Mouse (Mus musculus) gastrocnemius, adult 8-10 months (tissue): Measurements from ENCODE around the gene Maml1. TPM values are rescaled to one million over a fixed set of nuclear protein-coding genes. Genes with fewer than 3 reads are reported as not detected.

Experiments
- DNase-seq, 2 experiments: peaks; one replicate each; pipeline ENCODE4 v3.0.0; 2022; ENCODE audit warnings: low spot score in 2 of 2
- total RNA-seq, 4 experiments: library from RNA; stranded (reverse); gene quantifications; 2 replicates each; pipeline ENCODE4 v1.2.4; 2022

Gene Maml1
- total RNA-seq, 4 experiments from 2014 or later: 4.7 to 5.9 (median 5.4) TPM

GRCm38 (mm10) chr11:50285263-50285662 is 6.8 kb downstream of the Maml1 start:
- no peak for DNase-seq

DNA sequence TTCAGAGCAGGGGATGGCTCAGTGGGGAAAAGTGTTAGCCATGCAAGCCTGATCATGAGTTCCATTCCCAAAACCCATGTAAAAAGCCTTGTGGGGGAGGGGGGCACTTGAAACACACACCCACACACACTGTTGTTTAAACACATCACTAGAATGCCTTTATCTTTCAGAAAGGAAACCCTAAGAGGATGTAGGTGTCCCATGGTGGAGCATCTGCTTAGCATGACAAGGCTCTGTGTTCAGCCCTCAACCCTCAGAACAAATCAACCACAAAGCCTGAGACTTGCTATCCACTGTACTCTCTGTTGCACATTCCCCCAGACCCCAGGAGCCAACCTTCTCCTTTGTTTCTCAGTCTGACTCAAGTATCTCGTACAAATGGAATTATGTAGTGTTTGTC is 12.1 kb downstream of the Maml1 start:
- DNase-seq: no peak

- no peak for DNase-seq
These were observed 13.1 kb downstream of the Maml1 start for GRCm38 (mm10) chr11:50279005-50279404.

DNA sequence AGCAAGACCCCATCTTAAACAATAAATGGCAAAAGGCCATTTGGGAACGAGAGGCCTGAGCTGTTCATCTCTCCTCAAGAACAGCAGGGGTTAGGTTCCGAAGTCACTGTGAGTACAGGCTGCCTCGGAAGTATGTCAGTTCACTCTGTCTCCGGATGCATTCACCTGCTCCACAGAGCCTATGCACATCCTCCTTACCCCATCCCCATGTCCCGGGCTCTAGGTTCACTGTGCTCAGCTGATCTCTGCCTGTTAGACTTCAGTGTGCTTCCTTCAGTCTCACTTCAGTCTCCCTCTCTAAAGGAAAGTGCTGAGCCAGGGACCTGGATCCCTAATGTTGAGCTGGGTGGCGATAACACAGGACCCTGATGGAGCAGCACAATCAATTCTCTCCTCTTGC is 14.4 kb downstream of the Maml1 start:
- no peak for DNase-seq

DNA sequence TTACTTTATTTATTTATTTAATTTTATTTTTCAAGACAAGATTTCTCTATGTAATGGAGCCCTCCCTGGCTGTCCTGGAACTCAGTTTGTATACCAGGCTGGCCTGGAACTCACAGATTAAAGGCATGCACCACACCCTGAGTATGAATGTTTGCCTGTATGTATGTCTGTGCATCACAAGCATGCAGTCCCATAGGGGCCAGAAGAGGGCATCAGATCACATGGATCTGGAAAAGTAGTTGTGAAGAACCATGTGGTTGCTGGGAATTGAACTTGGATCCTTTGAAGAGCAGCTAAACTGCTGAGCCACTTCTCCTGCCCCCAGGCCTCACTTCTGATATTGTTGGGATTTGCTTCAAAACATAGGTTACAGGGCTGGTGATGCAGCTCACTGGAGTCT is 15.1 kb downstream of the Maml1 start:
- DNase-seq: no peak

DNA sequence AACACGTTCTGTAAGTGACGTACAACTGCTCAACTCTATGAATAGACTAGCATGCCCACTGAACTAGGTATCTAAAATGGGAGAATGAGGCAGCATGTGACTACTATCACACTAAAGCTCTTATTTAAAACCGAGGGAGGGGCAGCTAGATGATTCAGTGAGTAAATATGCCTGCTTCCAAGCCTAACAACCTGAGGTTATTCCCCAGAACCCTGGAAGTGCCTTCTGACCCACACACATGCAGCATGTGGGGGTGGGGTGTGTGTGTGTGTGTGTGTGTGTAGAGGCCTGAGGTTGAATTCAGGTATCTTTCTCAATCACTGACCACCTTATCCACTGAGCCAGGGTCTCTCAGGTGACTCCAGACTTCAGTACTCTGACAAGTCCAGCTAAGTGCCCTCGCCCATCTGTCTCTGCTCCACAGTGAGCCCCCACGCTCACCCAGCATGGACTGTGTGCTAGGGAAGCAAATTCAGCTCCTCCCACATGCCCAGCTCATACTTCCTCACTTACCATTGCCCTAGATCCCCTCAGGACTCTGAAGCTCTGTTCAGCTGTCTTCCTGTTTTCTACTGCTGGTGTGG is 16.5 kb downstream of the Maml1 start:
- no peak for DNase-seq

- no peak for DNase-seq
These were observed 17.0 kb downstream of the Maml1 start for GRCm38 (mm10) chr11:50275077-50275476.

GRCm38 (mm10) chr11:50272819-50273218 is 19.3 kb downstream of the Maml1 start:
- DNase-seq: no peak

DNA sequence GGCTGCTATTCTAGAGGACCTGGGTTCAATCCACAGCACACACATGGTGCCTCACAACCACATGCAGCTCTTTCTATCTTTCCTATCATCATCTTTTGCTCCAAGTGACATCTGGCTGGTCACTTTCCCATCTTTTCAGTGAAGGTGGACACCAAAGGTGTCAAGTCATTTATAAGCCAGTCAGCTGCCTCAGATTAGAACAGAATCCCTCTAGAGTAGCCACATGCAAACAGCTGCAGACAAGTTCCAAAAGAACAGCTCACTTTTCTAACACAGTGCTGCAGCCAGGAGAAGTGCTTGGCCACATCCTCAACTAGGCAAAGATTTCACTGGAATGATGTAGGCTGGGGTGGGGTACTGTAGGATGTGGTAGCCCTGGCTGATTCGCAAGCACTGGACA is 22.2 kb downstream of the Maml1 start:
- DNase-seq: no peak

DNA sequence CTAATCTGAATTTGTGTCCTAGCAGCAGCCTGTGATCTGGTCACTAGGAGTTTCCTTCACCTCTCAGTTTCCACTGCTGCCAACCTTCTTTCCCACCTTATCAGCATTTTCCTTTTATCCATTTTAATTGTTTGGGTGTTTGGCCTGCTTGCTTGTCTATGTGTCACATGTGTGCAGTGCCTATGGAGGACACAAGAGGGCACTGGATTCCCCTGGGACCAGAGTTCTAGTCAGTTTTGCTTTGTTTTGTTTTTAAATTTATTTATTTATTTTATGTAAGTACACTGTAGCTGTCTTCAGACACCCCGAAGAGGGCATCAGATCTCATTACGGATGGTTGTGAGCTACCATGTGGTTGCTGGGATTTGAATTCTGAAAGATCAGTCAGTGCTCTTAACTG is 22.9 kb downstream of the Maml1 start:
- no peak for DNase-seq

DNA sequence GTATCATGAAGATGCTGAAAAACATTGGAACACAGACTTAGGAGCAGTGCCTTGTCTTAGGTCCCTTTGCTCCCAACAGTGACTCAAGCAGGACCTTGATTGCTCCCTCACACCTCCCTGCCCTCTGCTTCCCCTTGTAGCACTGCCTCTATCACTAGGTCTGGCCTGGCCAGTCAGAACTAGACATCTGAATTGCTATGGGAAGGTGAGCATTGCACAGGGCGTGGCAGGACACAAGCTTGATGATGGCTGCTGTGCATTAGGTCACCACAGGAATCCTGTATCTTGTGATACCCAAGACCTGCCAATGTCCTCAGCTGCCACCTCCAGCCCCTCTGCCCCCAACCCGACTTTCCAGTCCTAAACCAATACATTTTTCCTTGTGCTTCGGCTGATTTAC is 25.1 kb downstream of the Maml1 start:
- DNase-seq: no peak

DNA sequence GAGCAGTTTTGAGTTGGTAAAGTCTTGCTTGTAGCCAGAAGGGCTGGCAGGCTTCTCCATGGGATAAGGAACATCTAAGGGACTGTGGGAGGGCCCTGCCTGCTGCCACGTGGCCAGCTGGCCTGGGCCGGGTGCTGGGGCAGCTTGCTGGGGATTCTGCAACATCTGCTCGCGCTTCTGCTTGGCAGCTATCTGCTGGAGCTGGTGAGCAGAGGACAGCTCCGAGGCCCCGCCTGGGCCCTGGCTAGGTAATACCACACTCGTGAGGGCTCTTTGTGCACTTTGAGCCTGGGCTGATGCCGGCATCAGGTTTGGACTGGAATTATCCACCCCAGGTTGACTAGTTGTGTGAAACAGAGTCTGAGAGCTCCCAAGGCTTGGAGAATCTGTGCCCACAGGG is 26.2 kb downstream of the Maml1 start:
- peak in 1 of 2 experiments; percentile 44 for DNase-seq

- no peak for DNase-seq
These were observed 28.9 kb downstream of the Maml1 start for GRCm38 (mm10) chr11:50263198-50263597.

DNA sequence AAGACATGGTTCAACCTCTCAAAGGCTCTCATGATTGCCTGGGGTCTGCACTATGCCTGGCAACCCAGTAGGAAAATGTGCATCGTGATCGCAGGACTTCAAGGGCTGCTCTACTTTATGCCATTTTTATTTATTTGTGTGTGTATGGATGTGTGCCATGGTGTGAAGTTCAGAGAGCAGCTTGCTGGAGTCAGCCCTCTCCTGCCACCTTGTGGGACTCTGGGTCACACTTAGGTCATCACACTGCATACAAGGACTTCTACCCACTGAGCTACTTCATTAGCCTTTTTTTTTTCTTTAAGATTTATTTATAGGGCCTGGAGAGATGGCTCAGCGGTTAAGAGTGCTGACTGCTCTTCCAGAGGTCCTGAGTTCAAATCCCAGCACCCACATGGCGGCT is 30.1 kb downstream of the Maml1 start:
- DNase-seq: no peak

DNA sequence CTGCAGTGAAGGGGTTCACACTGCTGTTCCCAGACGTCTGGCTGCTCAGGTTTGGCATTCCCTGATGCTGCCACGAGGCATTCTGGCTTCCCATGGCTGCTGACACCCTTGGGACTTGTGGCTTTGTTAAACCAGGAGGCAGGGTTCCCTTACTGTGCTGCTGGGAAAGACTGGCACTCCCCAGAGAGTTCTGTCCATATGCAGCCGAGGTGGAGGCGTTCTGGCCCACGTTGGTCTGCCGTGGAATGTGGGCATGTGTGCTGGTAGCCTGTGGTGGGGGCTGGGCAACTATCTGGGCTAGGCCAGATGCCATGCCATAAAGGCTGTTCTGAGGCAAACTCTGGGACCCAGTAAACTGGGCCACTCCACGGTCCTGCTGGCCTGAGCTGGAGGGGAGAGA is 33.8 kb downstream of the Maml1 start:
- no peak for DNase-seq

GRCm38 (mm10) chr11:50256615-50257014 is 35.5 kb downstream of the Maml1 start:
- no peak for DNase-seq

- DNase-seq: no peak
These were observed 38.0 kb downstream of the Maml1 start for GRCm38 (mm10) chr11:50254010-50254580.

DNA sequence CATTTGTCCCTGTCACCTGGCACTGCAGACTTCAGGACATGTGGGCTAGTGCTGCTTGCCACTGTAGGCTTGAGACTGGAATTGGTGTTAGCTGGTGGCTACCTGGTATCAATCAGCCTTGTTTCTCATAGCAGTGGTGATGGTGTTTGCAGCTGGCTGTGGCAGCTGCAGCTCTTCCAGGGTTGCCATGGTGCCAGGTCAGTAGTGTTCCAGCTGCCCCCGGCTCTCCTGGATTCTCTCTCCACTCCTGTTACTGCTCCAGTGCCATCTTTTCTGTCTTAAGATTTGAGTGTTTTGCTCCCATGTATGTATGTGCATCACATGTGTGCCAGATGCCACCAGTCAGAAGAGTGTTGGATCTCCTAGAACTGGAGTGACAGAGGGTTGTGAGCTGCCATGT is 38.7 kb downstream of the Maml1 start:
- DNase-seq: no peak

DNA sequence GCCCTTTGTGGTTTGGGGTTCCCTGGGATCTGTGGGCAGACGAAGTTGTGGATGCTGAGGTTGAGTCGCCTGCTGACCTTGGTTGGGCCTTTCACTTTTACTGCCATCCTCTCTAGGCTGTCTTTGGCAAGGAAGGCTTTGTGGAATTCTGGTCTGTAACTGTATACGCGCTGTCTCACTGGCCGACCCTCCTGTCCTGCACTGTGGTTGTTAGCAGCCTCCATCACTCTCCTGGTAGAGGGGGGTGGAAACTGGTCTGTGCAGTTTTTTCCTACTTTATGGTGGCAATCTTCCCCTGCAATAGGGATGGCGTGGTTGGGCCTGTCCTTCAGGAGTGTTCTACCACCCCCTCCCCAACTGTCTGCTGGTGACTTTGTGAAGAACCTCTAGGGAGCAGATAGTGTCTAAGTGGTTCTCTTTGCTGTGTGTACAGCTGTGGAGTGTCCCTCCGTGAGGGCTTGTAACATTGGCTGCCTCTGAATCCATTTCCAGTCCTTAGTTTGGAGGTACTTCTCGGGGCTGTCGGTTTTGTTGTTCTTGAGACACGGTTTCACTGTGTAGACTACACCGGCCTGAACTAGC is 39.3 kb downstream of the Maml1 start:
- no peak for DNase-seq

GRCm38 (mm10) chr11:50252166-50252565 is 39.9 kb downstream of the Maml1 start:
- no peak for DNase-seq

- DNase-seq: no peak
These were observed 43.5 kb downstream of the Maml1 start for GRCm38 (mm10) chr11:50248473-50249171.

DNA sequence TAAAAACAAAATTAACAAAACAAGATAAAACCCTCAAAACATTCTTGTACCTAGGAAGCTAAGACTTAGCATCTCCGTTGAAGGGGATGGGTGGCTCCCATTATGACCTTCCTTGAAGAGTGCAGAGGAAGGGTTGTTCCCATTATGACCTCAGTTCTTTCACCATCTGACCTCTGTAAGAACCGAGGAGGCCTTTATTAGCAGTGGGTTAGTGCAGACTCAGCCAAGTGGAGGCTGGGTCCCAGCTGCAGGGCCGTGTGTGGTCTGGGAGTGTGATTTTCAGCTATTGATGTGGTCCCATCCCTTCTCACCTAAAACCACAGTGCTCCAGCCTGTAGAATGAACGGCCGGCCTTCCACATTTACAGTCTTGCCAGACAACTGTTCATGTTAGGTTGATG is 46.8 kb downstream of the Maml1 start:
- no peak for DNase-seq

DNA sequence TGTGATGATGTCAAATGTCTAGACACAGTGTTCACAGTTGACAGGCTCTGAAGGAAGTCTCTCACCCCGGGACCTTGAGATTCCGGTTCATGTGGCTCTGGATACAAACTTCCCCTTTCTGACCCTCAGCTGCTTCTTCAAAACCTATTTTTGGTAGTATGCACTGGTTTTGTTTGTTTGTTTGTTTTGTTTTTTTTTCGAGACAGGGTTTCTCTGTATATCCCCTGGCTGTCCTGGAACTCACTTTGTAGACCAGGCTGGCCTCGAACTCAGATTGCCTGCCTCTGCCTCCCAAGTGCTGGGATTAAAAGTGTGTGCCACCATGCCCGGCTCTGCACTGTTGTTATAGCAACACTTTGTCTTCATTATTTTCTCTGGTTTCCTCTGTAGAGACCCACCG is 48.2 kb downstream of the Maml1 start:
- DNase-seq: no peak
